Mouse (Mus musculus): ENCODE results near the gene Capn15.

DNA sequence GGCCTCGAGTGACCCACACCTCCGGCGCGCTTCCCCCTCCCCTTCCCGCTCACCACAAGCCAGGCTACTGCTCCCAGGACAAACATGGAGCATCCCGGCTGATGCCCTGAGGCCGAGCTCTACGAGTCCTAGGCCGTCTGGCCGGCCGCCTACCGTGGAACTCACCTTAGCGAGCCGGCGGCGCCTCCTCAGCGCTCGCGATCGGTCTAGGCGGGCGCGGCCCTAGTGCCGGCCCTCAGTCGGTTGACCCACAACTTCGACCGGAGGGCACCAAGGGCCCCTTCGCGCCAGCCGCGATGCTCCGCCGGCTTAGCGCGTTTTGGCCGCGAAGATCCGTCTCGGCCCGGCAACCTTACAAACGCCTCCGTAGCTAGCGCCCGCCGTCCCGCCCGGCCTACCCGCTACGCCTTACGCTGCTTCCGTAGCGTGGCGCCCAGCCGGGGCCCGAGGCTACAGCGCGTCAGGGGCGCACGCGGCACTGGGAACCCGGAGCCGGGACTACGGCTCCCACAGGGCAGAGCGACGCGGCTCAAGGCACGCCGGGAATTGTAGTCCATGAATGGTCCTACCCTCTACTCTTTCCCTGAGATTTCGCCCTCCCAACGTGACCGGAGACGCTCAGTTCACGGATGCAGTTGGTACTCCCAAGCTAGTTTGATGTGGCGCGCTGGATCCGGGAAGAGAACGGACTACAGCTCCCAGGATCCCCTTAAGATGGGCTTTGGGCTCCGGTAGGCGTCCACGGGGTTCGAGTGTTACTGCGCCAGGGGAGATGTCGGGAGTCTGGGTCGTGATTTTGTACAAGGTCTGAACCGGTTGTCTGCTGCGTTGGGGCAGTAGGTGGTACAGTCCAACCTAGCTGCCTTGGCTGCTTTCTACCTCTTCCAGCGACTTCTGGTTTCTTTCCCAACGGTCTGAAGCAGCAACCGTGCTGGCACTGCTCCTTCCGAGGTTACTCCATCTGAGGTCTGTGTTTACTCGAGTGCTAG is at the start of gene Capn15:
- TF ChIP-seq CTCF (conservative IDR thresholded peaks at IDR 0.05; ENCODE audit: low read length) (no peak), POU5F1 (IDR thresholded peaks at IDR 0.05; ENCODE audit: borderline replicate concordance, low read length) (no peak)

Data from E14TG2a.4 (cell line).